ENCODE assay signal across 8 mouse cellular contexts in the genomic region with DNA sequence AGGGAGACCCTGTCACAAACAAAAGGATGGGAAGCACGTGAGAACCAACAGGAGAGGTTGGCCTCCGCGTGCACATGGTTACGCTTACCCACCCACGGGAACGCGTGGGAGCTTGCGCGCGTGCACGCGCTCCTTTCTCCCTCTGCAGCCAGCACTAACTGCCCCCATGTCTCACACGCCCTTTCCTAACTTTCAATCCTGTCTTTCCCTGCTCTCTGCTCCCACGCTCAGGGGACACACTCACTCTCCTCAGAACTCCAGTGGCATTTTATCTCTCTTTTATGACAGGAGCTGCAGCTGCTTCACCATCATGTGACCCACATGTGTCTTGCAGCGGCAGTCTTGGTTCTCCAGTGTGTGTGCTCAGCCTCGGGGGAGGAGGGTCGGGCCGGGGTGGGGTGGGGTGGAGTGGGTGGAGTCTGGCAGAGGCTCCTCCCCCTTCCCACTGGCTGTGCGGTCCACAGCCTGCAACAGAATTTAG. TPM values are rescaled to one million over a fixed set of nuclear protein-coding genes. Genes with fewer than 3 reads are reported as not detected.
DNase-seq lines count a peak whose midpoint lies in the region; ATAC-seq and TF ChIP-seq lines count a peak whose summit lies in the region.

No protein-coding gene starts in this region.

- peak; percentile 48; the same call in 1 of the 2 replicates for TF ChIP-seq POLR2A in embryonic fibroblast, embryonic 13.5 days (IDR thresholded peaks at IDR 0.05; ENCODE audit: low read depth, low read length)

- H3K36me3 ChIP-seq in heart, embryonic 12.5 days: 0 out of 2 replicates have a peak, but pooled peaks cover 7% of the 10 kb centered on the region
- no peaks in the 10 kb centered on the region for H3K36me3 ChIP-seq in kidney, postnatal 0 days (ENCODE audit: insufficient read depth, low read length)
- H3K36me3 ChIP-seq in midbrain, embryonic 14.5 days (ENCODE audit: control insufficient read depth, insufficient read depth, low read length): no peaks in the 10 kb centered on the region
- peaks cover 4% of the 10 kb centered on the region; the same call in 1 of the 2 replicates for H3K36me3 ChIP-seq in stomach, embryonic 16.5 days (ENCODE audit: control insufficient read depth, insufficient read depth, low read length)

- H3K4me1 ChIP-seq in embryonic fibroblast, embryonic 13.5 days (ENCODE audit: control insufficient read depth, insufficient read depth, low read length): no peaks in the 10 kb centered on the region
- peaks cover 49% of the 10 kb centered on the region for H3K4me1 ChIP-seq in heart, embryonic 12.5 days (replicated peaks)
- 0 out of 2 replicates have a peak, but pooled peaks cover 9% of the 10 kb centered on the region for H3K4me1 ChIP-seq in kidney, postnatal 0 days (replicated peaks; ENCODE audit: insufficient read depth, low read length)
- H3K4me1 ChIP-seq in midbrain, embryonic 14.5 days (ENCODE audit: control insufficient read depth, insufficient read depth, low read length): peaks cover 31% of the 10 kb centered on the region
- H3K4me1 ChIP-seq in stomach, embryonic 16.5 days (ENCODE audit: control insufficient read depth, insufficient read depth, low read length): peaks cover 30% of the 10 kb centered on the region

- WGBS in heart, embryonic 12.5 days: 8% methylated on average over 19 of the region's 19 CpGs
- 1% methylated on average over 19 of the region's 19 CpGs for WGBS in kidney, postnatal 0 days
- WGBS in midbrain, embryonic 14.5 days: 4% methylated on average over 19 of the region's 19 CpGs
- 5% methylated on average over 19 of the region's 19 CpGs for WGBS in stomach, embryonic 16.5 days

- no peaks in the 10 kb centered on the region for H3K9me3 ChIP-seq in heart, embryonic 12.5 days (replicated peaks)
- H3K9me3 ChIP-seq in kidney, postnatal 0 days (replicated peaks; ENCODE audit: low read length): no peaks in the 10 kb centered on the region
- no peaks in the 10 kb centered on the region for H3K9me3 ChIP-seq in midbrain, embryonic 14.5 days (ENCODE audit: control insufficient read depth, low read length)
- no peaks in the 10 kb centered on the region for H3K9me3 ChIP-seq in stomach, embryonic 16.5 days (replicated peaks; ENCODE audit: control insufficient read depth, low read length)

- ATAC-seq in heart, embryonic 12.5 days (ENCODE audit: insufficient number of reproducible peaks, low FRiP score): peak; percentile 62
- ATAC-seq in kidney, postnatal 0 days (replicated peaks; ENCODE audit: low FRiP score, low read depth): peak; percentile 67
- ATAC-seq in midbrain, embryonic 14.5 days (ENCODE audit: low FRiP score, low TSS enrichment): peak; percentile 73
- ATAC-seq in stomach, embryonic 16.5 days (ENCODE audit: insufficient read depth, low FRiP score): peak; percentile 74

- 0 out of 2 replicates have a peak overlapping the region, but pooled peaks have one; percentile 3 for H3K4me3 ChIP-seq in embryonic fibroblast, embryonic 13.5 days (ENCODE audit: insufficient read depth, low read length)
- H3K4me3 ChIP-seq in heart, embryonic 12.5 days: peak overlapping the region; percentile 43
- H3K4me3 ChIP-seq in kidney, postnatal 0 days (replicated peaks; ENCODE audit: low read depth, low read length): peak overlapping the region; percentile 10; the same call in 1 of the 2 replicates
- peak overlapping the region; percentile 35 for H3K4me3 ChIP-seq in midbrain, embryonic 14.5 days (replicated peaks; ENCODE audit: low read depth, low read length)
- peak overlapping the region; percentile 46 for H3K4me3 ChIP-seq in stomach, embryonic 16.5 days (replicated peaks; ENCODE audit: low read length)

- peak; percentile 39 to 61 for DNase-seq in cerebellum, postnatal 10 days
- no peak for DNase-seq in cerebellum, postnatal 4 days (ENCODE audit: low spot score in 2 of 2)
- DNase-seq in kidney, postnatal 0 days (ENCODE audit: low spot score): peak; percentile 74
- peak; percentile 84 for DNase-seq in liver
- peak; percentile 80 for DNase-seq in midbrain, embryonic 14.5 days

- no peaks in the 10 kb centered on the region for H3K27me3 ChIP-seq in heart, embryonic 12.5 days (replicated peaks)
- H3K27me3 ChIP-seq in kidney, postnatal 0 days (ENCODE audit: insufficient read depth, low read length): no peaks in the 10 kb centered on the region
- no peaks in the 10 kb centered on the region for H3K27me3 ChIP-seq in midbrain, embryonic 14.5 days (ENCODE audit: control insufficient read depth, insufficient read depth, low read length)
- H3K27me3 ChIP-seq in stomach, embryonic 16.5 days (ENCODE audit: control insufficient read depth, insufficient read depth, low read length): no peaks in the 10 kb centered on the region

- H3K27ac ChIP-seq in embryonic fibroblast, embryonic 13.5 days (ENCODE audit: insufficient read depth, low read length): no peak overlapping the region
- H3K27ac ChIP-seq in heart, embryonic 12.5 days (ENCODE audit: poor library complexity, severe bottlenecking): no peak overlapping the region
- no peak overlapping the region for H3K27ac ChIP-seq in kidney, postnatal 0 days
- H3K27ac ChIP-seq in midbrain, embryonic 14.5 days (replicated peaks; ENCODE audit: low read depth, low read length): peak overlapping the region; percentile 80
- peak overlapping the region; percentile 53 for H3K27ac ChIP-seq in stomach, embryonic 16.5 days (ENCODE audit: low read length)

- 0 out of 2 replicates have a peak overlapping the region, but pooled peaks have one; percentile 30 for H3K9ac ChIP-seq in heart, embryonic 12.5 days
- H3K9ac ChIP-seq in kidney, postnatal 0 days (ENCODE audit: low read depth, low read length): no peak overlapping the region
- H3K9ac ChIP-seq in midbrain, embryonic 14.5 days (replicated peaks; ENCODE audit: low read length): peak overlapping the region; percentile 46; the same call in 1 of the 2 replicates
- H3K9ac ChIP-seq in stomach, embryonic 16.5 days (ENCODE audit: low read length): peak overlapping the region; percentile 68

- TF ChIP-seq CTCF in embryonic fibroblast, embryonic 13.5 days (IDR thresholded peaks at IDR 0.05; ENCODE audit: borderline replicate concordance, insufficient read depth, low read length): no peak
- TF ChIP-seq CTCF in kidney, postnatal 0 days (IDR thresholded peaks at IDR 0.05; ENCODE audit: low read depth): no peak

- peak overlapping the region; percentile 79 for H3K4me2 ChIP-seq in heart, embryonic 12.5 days
- peak overlapping the region; percentile 53 for H3K4me2 ChIP-seq in kidney, postnatal 0 days (ENCODE audit: low read length)
- peak overlapping the region; percentile 64 for H3K4me2 ChIP-seq in midbrain, embryonic 14.5 days (ENCODE audit: low read length)
- peak overlapping the region; percentile 82 for H3K4me2 ChIP-seq in stomach, embryonic 16.5 days (ENCODE audit: low read depth, low read length)

RNA-seq across cellular contexts. Expression of gene Pafah2, which starts 5.1 kb away (rescaled TPM):
- 15.9 and 20.7 TPM in 2 replicates for polyA plus RNA-seq in embryonic fibroblast, embryonic 13.5 days (2011; ENCODE audit: insufficient read length, low read depth, missing spikeins)
- 10.1 and 10.7 TPM in 2 replicates for polyA plus RNA-seq in heart, embryonic 12.5 days (2016; fragmentation: Nextera tagmentation; extraction: Ambion mirVana)
- polyA plus RNA-seq in kidney, postnatal 0 days (2015; fragmentation: Nextera tagmentation; extraction: Ambion mirVana): 22.7 and 24.4 TPM in 2 replicates
- 5.0 and 6.9 TPM in 2 replicates for polyA plus RNA-seq in midbrain, embryonic 14.5 days (2014; fragmentation: Nextera tagmentation; extraction: Ambion mirVana)
- 24.7 and 24.8 TPM in 2 replicates for polyA plus RNA-seq in stomach, embryonic 16.5 days (2015; fragmentation: Nextera tagmentation; extraction: Ambion mirVana)

RNA-seq across cellular contexts. Expression of gene Extl1, which starts 17.6 kb away (rescaled TPM):
- 0.58 TPM in 2 replicates for polyA plus RNA-seq in embryonic fibroblast, embryonic 13.5 days (2011; ENCODE audit: insufficient read length, low read depth, missing spikeins)
- polyA plus RNA-seq in heart, embryonic 12.5 days (2016; fragmentation: Nextera tagmentation; extraction: Ambion mirVana): 3.1 TPM in 2 replicates
- 0.70 and 0.86 TPM in 2 replicates for polyA plus RNA-seq in kidney, postnatal 0 days (2015; fragmentation: Nextera tagmentation; extraction: Ambion mirVana)
- 0.28 and 0.53 TPM in 2 replicates for polyA plus RNA-seq in midbrain, embryonic 14.5 days (2014; fragmentation: Nextera tagmentation; extraction: Ambion mirVana)
- polyA plus RNA-seq in stomach, embryonic 16.5 days (2015; fragmentation: Nextera tagmentation; extraction: Ambion mirVana): 1.7 and 2.1 TPM in 2 replicates

RNA-seq across cellular contexts. Expression of gene Slc30a2, which starts 58.2 kb away (rescaled TPM):
- not detected in 2 replicates for polyA plus RNA-seq in embryonic fibroblast, embryonic 13.5 days (2011; ENCODE audit: insufficient read length, low read depth, missing spikeins)
- polyA plus RNA-seq in heart, embryonic 12.5 days (2016; fragmentation: Nextera tagmentation; extraction: Ambion mirVana): 0.42 and 0.44 TPM in 2 replicates
- 0.48 and 0.82 TPM in 2 replicates for polyA plus RNA-seq in kidney, postnatal 0 days (2015; fragmentation: Nextera tagmentation; extraction: Ambion mirVana)
- polyA plus RNA-seq in midbrain, embryonic 14.5 days (2014; fragmentation: Nextera tagmentation; extraction: Ambion mirVana): 0.11 TPM in 1 of 2 replicates, not detected in the other
- polyA plus RNA-seq in stomach, embryonic 16.5 days (2015; fragmentation: Nextera tagmentation; extraction: Ambion mirVana): 0.91 and 1.1 TPM in 2 replicates

Comparison
In these comparisons a context has a peak if more than half of its experiments do, and no peak if none do; other contexts are left out.
1. DNase-seq: peak in cerebellum, postnatal 10 days (2 of 2), kidney, postnatal 0 days (single experiment), liver (single experiment) and midbrain, embryonic 14.5 days (single experiment); none in cerebellum, postnatal 4 days (0 of 2).
2. H3K27ac ChIP-seq: peak in midbrain, embryonic 14.5 days (single experiment) and stomach, embryonic 16.5 days (single experiment); none in embryonic fibroblast, embryonic 13.5 days (single experiment), heart, embryonic 12.5 days (single experiment) and kidney, postnatal 0 days (single experiment).
3. Peak in every context shown above with its lines, with median percentiles within 50 percentile points of each other: H3K4me3 ChIP-seq, ATAC-seq and H3K4me2 ChIP-seq.